Mouse (Mus musculus) liver, postnatal 0 days (tissue): ENCODE measurements around the gene Pde6g. TPM values are rescaled to one million over a fixed set of nuclear protein-coding genes. Genes with fewer than 3 reads are reported as not detected.
"Not testable (repeated sequence)": the region's sequence is repeated elsewhere in the genome, so short reads cannot be mapped to it uniquely, and the experiment has no call there.

Source experiments
- ATAC-seq: fragments of 200-750 bp; cut with Nextera tagmentation; 2 replicates; pipeline ENCODE4 v1.8.0; 2017; ENCODE audit warnings: mild to moderate bottlenecking, moderate library complexity
- DNase-seq: peaks from one replicate; pipeline ENCODE4 v3.0.0-alpha.2; 2016
- H3K27ac ChIP-seq: fragments of 300-500 bp; sonication (generic); 2 replicates; pipeline ENCODE4 v1.5.1; 2014; ENCODE audit warnings: antibody characterized with exemption, moderate library complexity, mild to moderate bottlenecking, low read depth
- H3K27me3 ChIP-seq: fragments of 300-500 bp; sonication (generic); 2 replicates; pipeline ENCODE4 v1.6.1; 2014; ENCODE audit warnings: low read length, control low read depth, mixed read lengths; ENCODE audit not compliant: insufficient read depth
- H3K36me3 ChIP-seq: fragments of 300-500 bp; sonication (generic); replicated peaks from 2 replicates; pipeline ENCODE4 v1.6.1; 2014; ENCODE audit warnings: mild to moderate bottlenecking, control low read depth, low read length, moderate library complexity, mixed read lengths; ENCODE audit not compliant: insufficient read depth
- H3K4me1 ChIP-seq: fragments of 300-500 bp; sonication (generic); 2 replicates; pipeline ENCODE4 v1.6.1; 2014; ENCODE audit warnings: antibody characterized with exemption, mild to moderate bottlenecking, control low read depth; ENCODE audit not compliant: insufficient read depth
- H3K4me2 ChIP-seq: fragments of 300-500 bp; sonication (generic); 2 replicates; pipeline ENCODE4 v1.6.1; 2014; ENCODE audit warnings: low read depth, mild to moderate bottlenecking, low read length, moderate library complexity, mixed read lengths
- H3K4me3 ChIP-seq: fragments of 300-500 bp; sonication (generic); 2 replicates; pipeline ENCODE4 v1.5.1; 2014; ENCODE audit warnings: low read depth, low read length
- H3K9ac ChIP-seq: fragments of 300-500 bp; sonication (generic); replicated peaks from 2 replicates; pipeline ENCODE4 v1.6.1; 2014; ENCODE audit warnings: mild to moderate bottlenecking, moderate library complexity
- H3K9me3 ChIP-seq: fragments of 300-500 bp; sonication (generic); 2 replicates; pipeline ENCODE4 v1.6.1; 2016; ENCODE audit warnings: mild to moderate bottlenecking, control low read depth, low read length, mixed read lengths
- CTCF ChIP-seq: sonication (generic); IDR thresholded peaks from 2 replicates; pipeline ENCODE4 v1.5.1; 2016; ENCODE audit warnings: antibody characterized with exemption, low read depth
- EP300 ChIP-seq: IDR thresholded peaks from 2 replicates; pipeline ENCODE4 v1.6.1; 2016; ENCODE audit warnings: antibody characterized with exemption, low read depth, mild to moderate bottlenecking
- WGBS: fragments of 180-500 bp; shearing (Covaris S2); extraction: QIAGEN DNeasy Blood & Tissue Kit; methylation state at CpG from one replicate; pipeline ENCODE4 v1.1.7; 2014; ENCODE audit not compliant: insufficient replicate concordance; 5-methylcytosine and 5-hydroxymethylcytosine counted together
- polyA plus RNA-seq: library from polyadenylated mRNA; unstranded; fragments of >200 nt; fragmentation: Nextera tagmentation; extraction: Ambion mirVana; gene quantifications from 2 replicates; pipeline ENCODE4 v1.2.1, GENCODE M21; 2015

Gene Pde6g
- polyA plus RNA-seq, 1 experiment from 2014 or later: 0.20 TPM

GRCm38 (mm10) chr11:120418592-120418991 lies 34.7 kb downstream of the Pde6g start:
- H3K9ac ChIP-seq: no peak overlapping the region
- H3K36me3 ChIP-seq: peaks cover 78% of the 10 kb centered on the region
- DNase-seq: no peak
- ATAC-seq: no peak
- H3K9me3 ChIP-seq: no peaks in the 10 kb centered on the region
- no peak overlapping the region for H3K27ac ChIP-seq
- H3K4me1 ChIP-seq: 0 out of 2 replicates have a peak, but pooled peaks cover 4% of the 10 kb centered on the region
- 93% methylated on average over 1 of the region's 1 CpGs for WGBS
- TF ChIP-seq EP300 (no peak), CTCF (no peak)
- no peak overlapping the region for H3K4me2 ChIP-seq
- H3K4me3 ChIP-seq: no peak overlapping the region
- no peaks in the 10 kb centered on the region for H3K27me3 ChIP-seq

GRCm38 (mm10) chr11:120417852-120418251 lies 35.4 kb downstream of the Pde6g start:
- WGBS: 89% methylated on average over 7 of the region's 7 CpGs
- Histone ChIP-seq H3K9me3 (no peaks in the 10 kb centered on the region), H3K36me3 (peaks cover 78% of the 10 kb centered on the region), H3K4me2 (no peak overlapping the region), H3K9ac (no peak overlapping the region), H3K27me3 (no peaks in the 10 kb centered on the region), H3K4me1 (0 out of 2 replicates have a peak, but pooled peaks cover 4% of the 10 kb centered on the region), H3K4me3 (no peak overlapping the region), H3K27ac (no peak overlapping the region)
- ATAC-seq (no peak), DNase-seq (no peak)
- TF ChIP-seq CTCF (no peak), EP300 (no peak)

GRCm38 (mm10) chr11:120413621-120414020 lies 39.7 kb downstream of the Pde6g start:
- peaks cover 82% of the 10 kb centered on the region for H3K36me3 ChIP-seq
- 0 out of 2 replicates have a peak, but pooled peaks have one; percentile 1 for TF ChIP-seq CTCF
- 97% methylated on average over 7 of the region's 10 CpGs for WGBS
- not testable (repeated sequence) for H3K4me1 ChIP-seq, H3K4me3 ChIP-seq, H3K27ac ChIP-seq, DNase-seq, H3K9me3 ChIP-seq, H3K4me2 ChIP-seq, H3K27me3 ChIP-seq, ATAC-seq, H3K9ac ChIP-seq

- TF ChIP-seq EP300 (no peak), CTCF (no peak)
- no peaks in the 10 kb centered on the region for H3K27me3 ChIP-seq
- peaks cover 95% of the 10 kb centered on the region for H3K36me3 ChIP-seq
- no peaks in the 10 kb centered on the region for H3K4me1 ChIP-seq
- ATAC-seq (no peak), DNase-seq (no peak)
- WGBS: 80% methylated on average over 1 of the region's 1 CpGs
- H3K9me3 ChIP-seq: no peaks in the 10 kb centered on the region
- H3K27ac ChIP-seq: no peak overlapping the region
- no peak overlapping the region for H3K4me3 ChIP-seq
- no peak overlapping the region for H3K9ac ChIP-seq
- no peak overlapping the region for H3K4me2 ChIP-seq
These were observed 46.9 kb downstream of the Pde6g start for GRCm38 (mm10) chr11:120406445-120406844.

- ATAC-seq (peak; percentile 83), DNase-seq (peak; percentile 24)
- peak; percentile 90 for TF ChIP-seq EP300
- no peak for TF ChIP-seq CTCF
- no peak overlapping the region for H3K4me2 ChIP-seq
- 71% methylated on average over 3 of the region's 3 CpGs for WGBS
- H3K9me3 ChIP-seq: no peaks in the 10 kb centered on the region
- H3K9ac ChIP-seq: no peak overlapping the region
- H3K4me1 ChIP-seq: no peaks in the 10 kb centered on the region
- H3K27ac ChIP-seq: no peak overlapping the region
- no peaks in the 10 kb centered on the region for H3K27me3 ChIP-seq
- peaks cover 92% of the 10 kb centered on the region for H3K36me3 ChIP-seq
- no peak overlapping the region for H3K4me3 ChIP-seq
These were observed 47.4 kb downstream of the Pde6g start for GRCm38 (mm10) chr11:120405867-120406266.

GRCm38 (mm10) chr11:120404814-120405213 lies 48.5 kb downstream of the Pde6g start:
- Histone ChIP-seq H3K9me3 (no peaks in the 10 kb centered on the region), H3K36me3 (peaks cover 91% of the 10 kb centered on the region), H3K4me3 (no peak overlapping the region), H3K4me1 (no peaks in the 10 kb centered on the region), H3K4me2 (no peak overlapping the region), H3K9ac (no peak overlapping the region), H3K27ac (no peak overlapping the region), H3K27me3 (no peaks in the 10 kb centered on the region)
- DNase-seq (no peak), ATAC-seq (no peak)
- no peak for TF ChIP-seq CTCF
- no peak for TF ChIP-seq EP300
- WGBS: 69% methylated on average over 1 of the region's 1 CpGs

GRCm38 (mm10) chr11:120399319-120399718 lies 54.0 kb downstream of the Pde6g start:
- TF ChIP-seq EP300 (peak; percentile 72), CTCF (no peak)
- 52% methylated on average over 2 of the region's 2 CpGs for WGBS
- DNase-seq: no peak
- Histone ChIP-seq H3K27ac (no peak overlapping the region), H3K27me3 (no peaks in the 10 kb centered on the region), H3K36me3 (peaks cover 66% of the 10 kb centered on the region), H3K4me1 (no peaks in the 10 kb centered on the region), H3K9ac (no peak overlapping the region), H3K4me2 (no peak overlapping the region), H3K9me3 (no peaks in the 10 kb centered on the region), H3K4me3 (no peak overlapping the region)
- ATAC-seq: peak; percentile 53

Other genes with a start within 250 kb of the Pde6g start
- 1.1 and 1.2 TPM in 2 replicates for gene Bahcc1, start 220.6 kb downstream of the Pde6g start, polyA plus RNA-seq
- gene Actg1, start 105.0 kb downstream of the Pde6g start, polyA plus RNA-seq: 463 and 498 TPM in 2 replicates
- not detected in 2 replicates for gene Fscn2, start 92.0 kb downstream of the Pde6g start, polyA plus RNA-seq
- 5.5 and 5.8 TPM in 2 replicates for gene Faap100, start 74.7 kb downstream of the Pde6g start, polyA plus RNA-seq
- 12.5 and 12.8 TPM in 2 replicates for gene Nploc4, start 15.8 kb downstream of the Pde6g start, polyA plus RNA-seq
- gene Tspan10, start 10.9 kb downstream of the Pde6g start, polyA plus RNA-seq: not detected in 2 replicates
- 18.9 and 19.0 TPM in 2 replicates for gene Oxld1, start 4.6 kb upstream of the Pde6g start, polyA plus RNA-seq
- 9.0 and 11.7 TPM in 2 replicates for gene Ccdc137, start 4.6 kb upstream of the Pde6g start, polyA plus RNA-seq
- 11.9 and 13.5 TPM in 2 replicates for gene Arl16, start 14.1 kb upstream of the Pde6g start, polyA plus RNA-seq
- gene Mrpl12, start 31.1 kb upstream of the Pde6g start, polyA plus RNA-seq: 133 and 139 TPM in 2 replicates
- gene Slc25a10, start 38.3 kb upstream of the Pde6g start, polyA plus RNA-seq: 96.7 and 99.7 TPM in 2 replicates
- 58.5 and 66.9 TPM in 2 replicates for gene Gcgr, start 77.2 kb upstream of the Pde6g start, polyA plus RNA-seq
- 59.2 and 61.0 TPM in 2 replicates for gene Mcrip1, start 96.2 kb upstream of the Pde6g start, polyA plus RNA-seq
- gene Ppp1r27, start 97.6 kb upstream of the Pde6g start, polyA plus RNA-seq: 0.19 and 1.5 TPM in 2 replicates
- gene P4hb, start 119.8 kb upstream of the Pde6g start, polyA plus RNA-seq: 683 and 697 TPM in 2 replicates
- gene Arhgdia, start 128.1 kb upstream of the Pde6g start, polyA plus RNA-seq: 148 and 156 TPM in 2 replicates
- gene Alyref, start 144.9 kb upstream of the Pde6g start, polyA plus RNA-seq: 162 and 168 TPM in 2 replicates
- gene Anapc11, start 144.9 kb upstream of the Pde6g start, polyA plus RNA-seq: 46.1 and 47.5 TPM in 2 replicates
- 20.9 and 22.2 TPM in 2 replicates for gene Npb, start 155.0 kb upstream of the Pde6g start, polyA plus RNA-seq
- 217 and 222 TPM in 2 replicates for gene Pcyt2, start 164.4 kb upstream of the Pde6g start, polyA plus RNA-seq
- 34.3 TPM in 2 replicates for gene Sirt7, start 171.7 kb upstream of the Pde6g start, polyA plus RNA-seq
- 30.8 and 35.8 TPM in 2 replicates for gene Mafg, start 180.1 kb upstream of the Pde6g start, polyA plus RNA-seq
- gene Pycr1, start 190.3 kb upstream of the Pde6g start, polyA plus RNA-seq: 1.5 and 1.7 TPM in 2 replicates
- 0.26 and 0.50 TPM in 2 replicates for gene Myadml2, start 194.7 kb upstream of the Pde6g start, polyA plus RNA-seq
- 0.15 and 0.29 TPM in 2 replicates for gene Notum, start 207.7 kb upstream of the Pde6g start, polyA plus RNA-seq
- gene Aspscr1, start 219.5 kb upstream of the Pde6g start, polyA plus RNA-seq: 56.8 and 57.1 TPM in 2 replicates